Mouse (Mus musculus) yolk sac, embryonic 10.5 days (tissue): ENCODE results near the gene Zfp663.

Experiments used
- DNase-seq: peaks from one replicate; pipeline ENCODE4 v3.0.0-alpha.2; 2017; ENCODE audit warnings: low spot score

Zfp663 gene

GRCm38 (mm10) chr2:165320531-165321150, 47.9 kb downstream of the Zfp663 start:
- DNase-seq: no peak

GRCm38 (mm10) chr2:165319503-165319902, 49.0 kb downstream of the Zfp663 start:
- no peak for DNase-seq

GRCm38 (mm10) chr2:165318941-165319340, 49.6 kb downstream of the Zfp663 start:
- no peak for DNase-seq

- no peak for DNase-seq
Measured at GRCm38 (mm10) chr2:165317621-165318263, 50.8 kb downstream of the Zfp663 start.

GRCm38 (mm10) chr2:165316837-165317473, 51.6 kb downstream of the Zfp663 start:
- DNase-seq: peak; percentile 41

GRCm38 (mm10) chr2:165316204-165316603, 52.3 kb downstream of the Zfp663 start:
- DNase-seq: no peak

- DNase-seq: no peak
Measured at GRCm38 (mm10) chr2:165314197-165314596, 54.3 kb downstream of the Zfp663 start.

GRCm38 (mm10) chr2:165312381-165312780, 56.1 kb downstream of the Zfp663 start:
- DNase-seq: no peak

GRCm38 (mm10) chr2:165311577-165311976, 57.0 kb downstream of the Zfp663 start:
- no peak for DNase-seq

GRCm38 (mm10) chr2:165310818-165311425, 57.6 kb downstream of the Zfp663 start:
- DNase-seq: no peak

GRCm38 (mm10) chr2:165307801-165308200, 60.7 kb downstream of the Zfp663 start:
- no peak for DNase-seq

- DNase-seq: peak; percentile 46
Measured at GRCm38 (mm10) chr2:165305438-165305837, 63.1 kb downstream of the Zfp663 start.

GRCm38 (mm10) chr2:165304819-165305218, 63.7 kb downstream of the Zfp663 start:
- peak; percentile 62 for DNase-seq

GRCm38 (mm10) chr2:165303354-165304012, 65.0 kb downstream of the Zfp663 start:
- no peak for DNase-seq

- no peak for DNase-seq
Measured at GRCm38 (mm10) chr2:165301409-165301808, 67.1 kb downstream of the Zfp663 start.
